20 mouse cellular contexts compared by ENCODE assay signal in genomic region chr19:5495353-5496051, GRCm38 (mm10). TPM values are rescaled to one million over a fixed set of nuclear protein-coding genes. Genes with fewer than 3 reads are reported as not detected.
DNase-seq lines count a peak whose midpoint lies in the region; ATAC-seq and TF ChIP-seq lines count a peak whose summit lies in the region.
"Had no signal": no experiment of that assay in that cellular context is flagged by ENCODE, and none has a peak within 500 bp of the region (broad histone marks: within the 10 kb centered on the region; RNA-seq: fewer than 3 reads in every experiment).

No protein-coding gene starts in this region.

- TF ChIP-seq RAD21 in CH12.LX (IDR thresholded peaks at IDR 0.05; ENCODE audit: low read depth, low read length), result no peak

- no peak for TF ChIP-seq EP300 in heart, adult 2 months (IDR thresholded peaks at IDR 0.05; ENCODE audit: insufficient read depth, low read depth, low read length)
- TF ChIP-seq EP300 in CH12.LX (IDR thresholded peaks at IDR 0.05; ENCODE audit: low read length), result no peak

- ATAC-seq in heart, embryonic 12.5 days (ENCODE audit: insufficient number of reproducible peaks, low FRiP score), result no peak
- ATAC-seq: forebrain, embryonic 14.5 days; hindbrain, embryonic 16.5 days; Patski had no signal

- no peak overlapping the region for H3K4me2 ChIP-seq in heart, embryonic 12.5 days
- no peak overlapping the region for H3K4me2 ChIP-seq in CH12.LX (ENCODE audit: insufficient read depth, low read depth, poor library complexity, severe bottlenecking)
- H3K4me2 ChIP-seq: heart, embryonic 11.5 days; liver, embryonic 13.5 days; lung, embryonic 14.5 days had no signal

- peaks cover 6% of the 10 kb centered on the region for H3K4me1 ChIP-seq in cerebellum, adult 2 months (ENCODE audit: control insufficient read depth, insufficient read depth, low read length)
- H3K4me1 ChIP-seq in heart, embryonic 12.5 days (replicated peaks), result peaks cover 22% of the 10 kb centered on the region
- H3K4me1 ChIP-seq in heart, adult 2 months (ENCODE audit: control insufficient read depth, insufficient read depth, low read length), result no peaks in the 10 kb centered on the region
- peaks cover 4 to 14% of the 10 kb centered on the region in 2 experiments for H3K4me1 ChIP-seq in CH12.LX (ENCODE audit: control insufficient read depth in 1 of 2, insufficient read depth in 2 of 2)

- H3K36me3 ChIP-seq in heart, embryonic 12.5 days, result peaks cover 66% of the 10 kb centered on the region
- peaks cover 14% of the 10 kb centered on the region for H3K36me3 ChIP-seq in heart, adult 2 months (ENCODE audit: control insufficient read depth, insufficient read depth, low read length)
- peaks cover 51 to 70% of the 10 kb centered on the region in 2 experiments for H3K36me3 ChIP-seq in CH12.LX (replicated peaks in 1 of 2; ENCODE audit: control insufficient read depth in 1 of 2, insufficient read depth in 1 of 2, low read length in 1 of 2)

- TF ChIP-seq CTCF in cerebellum, adult 2 months (IDR thresholded peaks at IDR 0.05; ENCODE audit: borderline replicate concordance, insufficient read depth, low read depth, low read length), result no peak
- TF ChIP-seq CTCF in heart, adult 2 months (IDR thresholded peaks at IDR 0.05), result no peak
- no peak for TF ChIP-seq CTCF in CH12.LX (conservative IDR thresholded peaks at IDR 0.05 in 1 of 2, IDR thresholded peaks at IDR 0.05 in 1 of 2; ENCODE audit: low read depth in 2 of 2, low read length in 2 of 2)

- no peak for TF ChIP-seq POLR2A in cerebellum, adult 2 months (IDR thresholded peaks at IDR 0.05; ENCODE audit: borderline replicate concordance, insufficient read depth, low read length)
- no peak for TF ChIP-seq POLR2A in heart, adult 2 months (IDR thresholded peaks at IDR 0.05; ENCODE audit: insufficient read depth, low read depth, low read length)
- peak; percentile 23 for TF ChIP-seq POLR2A in CH12.LX (IDR thresholded peaks at IDR 0.05; ENCODE audit: low read depth, low read length)

- no peaks in the 10 kb centered on the region for H3K9me3 ChIP-seq in heart, embryonic 12.5 days (replicated peaks)
- H3K9me3 ChIP-seq in CH12.LX (replicated peaks; ENCODE audit: low read length), result no peaks in the 10 kb centered on the region
- H3K9me3 ChIP-seq: embryonic facial prominence, embryonic 10.5 days; liver, embryonic 13.5 days had no signal

- dilution Hi-C loops in CH12.LX (cut with MboI; ENCODE audit: extremely low pct_ligation_motif_present, extremely low pct_unique_long_range_greater_than_20kb, low sequenced_read_pairs), result no loop called here

- H3K4me3 ChIP-seq in cerebellum, adult 2 months (replicated peaks; ENCODE audit: insufficient read depth, low read depth, low read length), result no peak overlapping the region
- H3K4me3 ChIP-seq in heart, embryonic 12.5 days, result no peak overlapping the region
- H3K4me3 ChIP-seq in heart, adult 2 months, result no peak overlapping the region
- H3K4me3 ChIP-seq in CH12.LX (replicated peaks in 1 of 3; ENCODE audit: low read depth in 2 of 3, low read length in 2 of 3, poor library complexity in 1 of 3), result no peak overlapping the region
- H3K4me3 ChIP-seq: embryonic facial prominence, embryonic 10.5 days; liver, embryonic 13.5 days had no signal

- WGBS in cerebellum, adult 2 months, result 73% methylated on average over 12 of the region's 12 CpGs
- WGBS in heart, embryonic 12.5 days, result 81% methylated on average over 12 of the region's 12 CpGs
- 79% methylated on average over 12 of the region's 12 CpGs for WGBS in heart, adult 2 months

- intact Hi-C loops in heart, adult 2 months (cut with DNase I), result no loop called here

- 0 out of 2 replicates have a peak, but pooled peaks cover 5% of the 10 kb centered on the region for H3K79me2 ChIP-seq in heart, adult 2 months (replicated peaks; ENCODE audit: control insufficient read depth, insufficient read depth, low read length)
- H3K79me2 ChIP-seq in CH12.LX (replicated peaks; ENCODE audit: control insufficient read depth, extremely low read depth, insufficient read depth, poor library complexity, severe bottlenecking), result peaks cover 24% of the 10 kb centered on the region

- H3K27me3 ChIP-seq in cerebellum, adult 2 months (ENCODE audit: control insufficient read depth, insufficient read depth, low read length), result no peaks in the 10 kb centered on the region
- H3K27me3 ChIP-seq in heart, embryonic 12.5 days (replicated peaks), result no peaks in the 10 kb centered on the region
- H3K27me3 ChIP-seq in heart, adult 2 months (ENCODE audit: control insufficient read depth, insufficient read depth, low read length), result no peaks in the 10 kb centered on the region
- no peaks in the 10 kb centered on the region for H3K27me3 ChIP-seq in CH12.LX (replicated peaks)
- H3K27me3 ChIP-seq: liver, embryonic 13.5 days; Patski had no signal

- H3K9ac ChIP-seq in heart, embryonic 12.5 days, result 0 out of 2 replicates have a peak overlapping the region, but pooled peaks have one; percentile 2
- H3K9ac ChIP-seq in heart, adult 2 months (ENCODE audit: low read depth, low read length), result no peak overlapping the region
- no peak overlapping the region for H3K9ac ChIP-seq in CH12.LX (ENCODE audit: insufficient read depth, low read depth)
- H3K9ac ChIP-seq: liver, embryonic 13.5 days; lung, embryonic 14.5 days had no signal

- in situ Hi-C loops in CH12.LX (cut with MboI; ENCODE audit: low pct_ligation_motif_present, low pct_unique_long_range_greater_than_20kb, low sequenced_read_pairs), result no loop called here

- DNase-seq in cerebellum, adult 8-10 months, result peak; percentile 25
- no peak for DNase-seq in cerebellum, adult 2 months
- no peak for DNase-seq in heart, adult 2 months
- DNase-seq in CH12.LX (ENCODE audit: extremely low read depth) (no peak), R1 (ENCODE audit: low read depth, low spot score) (peak; percentile 53)
- DNase-seq in left cerebral cortex, adult 11 months (ENCODE audit: low spot score), result no peak
- DNase-seq: gastrocnemius, postnatal 14 days; heart, postnatal 14 days; kidney, postnatal 4 days; layer of hippocampus, adult 9-11 months; liver, embryonic 13.5 days; lung, embryonic 14.5 days; lung, postnatal 4 days; right cerebral cortex, postnatal 4 days had no signal

- no peak overlapping the region for H3K27ac ChIP-seq in cerebellum, adult 2 months (ENCODE audit: insufficient read depth, low read length)
- no peak overlapping the region for H3K27ac ChIP-seq in heart, embryonic 12.5 days (ENCODE audit: poor library complexity, severe bottlenecking)
- H3K27ac ChIP-seq in heart, adult 2 months, result no peak overlapping the region
- no peak overlapping the region for H3K27ac ChIP-seq in CH12.LX (ENCODE audit: insufficient read depth, low read depth)
- H3K27ac ChIP-seq: embryonic facial prominence, embryonic 10.5 days; liver, embryonic 13.5 days had no signal

TF ChIP-seq in CH12.LX, 34 proteins besides CTCF, POLR2A, EP300 and RAD21:
- TF ChIP-seq USF2 (conservative IDR thresholded peaks at IDR 0.05; ENCODE audit: low read depth, low read length), result no peak
- TF ChIP-seq POLR2AphosphoS2 (IDR thresholded peaks at IDR 0.05; ENCODE audit: low read depth, low read length), result peak; percentile 60
- no peak for TF ChIP-seq MAZ (IDR thresholded peaks at IDR 0.05; ENCODE audit: low read depth, low read length)
- no peak for TF ChIP-seq ETS1 (conservative IDR thresholded peaks at IDR 0.05; ENCODE audit: low read depth, low read length)
- no peak for TF ChIP-seq SMC3 (IDR thresholded peaks at IDR 0.05; ENCODE audit: low read depth, low read length)

RNA-seq across cellular contexts. Expression of gene Cfl1, which starts 5.2 kb away (rescaled TPM):
- 1,135 and 1,193 TPM in 2 replicates for polyA plus RNA-seq in cerebellum, adult 2 months (2012; rRNA removed)
- 1,913 and 1,997 TPM in 2 replicates for polyA plus RNA-seq in heart, embryonic 12.5 days (2016; fragmentation: Nextera tagmentation; extraction: Ambion mirVana)
- 100 to 1,000 TPM; 169 to 194 TPM for total RNA-seq in heart, adult 2 months (2021)
- 160 and 206 TPM in 2 replicates for polyA plus RNA-seq in heart, adult 2 months (2012; rRNA removed)
- total RNA-seq in CH12.LX (2012; rRNA removed) (818 and 982 TPM in 2 replicates), CH12.LX (2014; rRNA removed) (932 and 999 TPM in 2 replicates)
- polyA plus RNA-seq in CH12.LX (2012; ENCODE audit: insufficient read length, low read depth), result 1,768 and 1,993 TPM in 2 replicates

RNA-seq across cellular contexts. Expression of gene Mus81, which starts 7.3 kb away (rescaled TPM):
- polyA plus RNA-seq in cerebellum, adult 2 months (2012; rRNA removed), result 94.2 and 115 TPM in 2 replicates
- 33.2 and 37.6 TPM in 2 replicates for polyA plus RNA-seq in heart, embryonic 12.5 days (2016; fragmentation: Nextera tagmentation; extraction: Ambion mirVana)
- total RNA-seq in heart, adult 2 months (2021), result 10 to 100 TPM; 18.6 to 21.6 TPM
- polyA plus RNA-seq in heart, adult 2 months (2012; rRNA removed), result 36.4 and 38.6 TPM in 2 replicates
- total RNA-seq in CH12.LX (2012; rRNA removed) (28.8 and 31.1 TPM in 2 replicates), CH12.LX (2014; rRNA removed) (18.0 and 20.4 TPM in 2 replicates)
- 29.3 and 30.2 TPM in 2 replicates for polyA plus RNA-seq in CH12.LX (2012; ENCODE audit: insufficient read length, low read depth)

RNA-seq across cellular contexts. Expression of gene 1700020D05Rik, which starts 8.1 kb away (rescaled TPM):
- polyA plus RNA-seq in cerebellum, adult 2 months (2012; rRNA removed), result 6.7 and 6.8 TPM in 2 replicates
- polyA plus RNA-seq in heart, embryonic 12.5 days (2016; fragmentation: Nextera tagmentation; extraction: Ambion mirVana), result 0.23 and 0.24 TPM in 2 replicates
- total RNA-seq in heart, adult 2 months (2021), result under 1 TPM; 0.82 to 0.89 TPM
- 0.70 and 0.85 TPM in 2 replicates for polyA plus RNA-seq in heart, adult 2 months (2012; rRNA removed)
- total RNA-seq in CH12.LX (2012; rRNA removed), result 0.25 and 0.34 TPM in 2 replicates
- total RNA-seq in CH12.LX (2014; rRNA removed), result 0.23 TPM in 1 of 2 replicates, not detected in the other
- 0.33 TPM in 1 of 2 replicates, not detected in the other for polyA plus RNA-seq in CH12.LX (2012; ENCODE audit: insufficient read length, low read depth)
- polyA plus RNA-seq: embryonic facial prominence, embryonic 10.5 days; forebrain, embryonic 14.5 days; heart, embryonic 11.5 days had no signal

RNA-seq across cellular contexts. Expression of gene Snx32, which starts 14.8 kb away (rescaled TPM):
- 176 and 185 TPM in 2 replicates for polyA plus RNA-seq in cerebellum, adult 2 months (2012; rRNA removed)
- polyA plus RNA-seq in heart, embryonic 12.5 days (2016; fragmentation: Nextera tagmentation; extraction: Ambion mirVana), result 16.3 and 16.9 TPM in 2 replicates
- total RNA-seq in heart, adult 2 months (2021), result 1 to 10 TPM; 3.9 to 5.2 TPM
- polyA plus RNA-seq in heart, adult 2 months (2012; rRNA removed), result 11.4 and 13.0 TPM in 2 replicates
- 2.7 and 2.8 TPM in 2 replicates for total RNA-seq in CH12.LX (2012; rRNA removed)
- total RNA-seq in CH12.LX (2014; rRNA removed), result 0.75 and 0.96 TPM in 2 replicates
- polyA plus RNA-seq in CH12.LX (2012; ENCODE audit: insufficient read length, low read depth), result 1.2 and 2.4 TPM in 2 replicates

RNA-seq across cellular contexts. Expression of gene Efemp2, which starts 21.7 kb away (rescaled TPM):
- polyA plus RNA-seq in cerebellum, adult 2 months (2012; rRNA removed), result 43.3 and 43.4 TPM in 2 replicates
- 70.3 and 70.6 TPM in 2 replicates for polyA plus RNA-seq in heart, embryonic 12.5 days (2016; fragmentation: Nextera tagmentation; extraction: Ambion mirVana)
- 10 to 100 TPM in 1 of 2 experiments, 1 to 10 TPM in 1; 8.2 to 10.3 TPM for total RNA-seq in heart, adult 2 months (2021)
- 33.6 and 36.3 TPM in 2 replicates for polyA plus RNA-seq in heart, adult 2 months (2012; rRNA removed)
- total RNA-seq in CH12.LX (2012; rRNA removed) (0.51 and 0.59 TPM in 2 replicates), CH12.LX (2014; rRNA removed) (not detected in 2 replicates)
- 0.50 and 1.5 TPM in 2 replicates for polyA plus RNA-seq in CH12.LX (2012; ENCODE audit: insufficient read length, low read depth)

Comparison
In these comparisons a context has a peak if more than half of its experiments do, and no peak if none do; other contexts are left out.
1. DNase-seq: peak in cerebellum, adult 8-10 months (single experiment) and R1 (single experiment); none in cerebellum, adult 2 months (0 of 2), heart, adult 2 months (0 of 2), CH12.LX (single experiment) and left cerebral cortex, adult 11 months (single experiment).